Mouse (Mus musculus) liver, embryonic 14.5 days (tissue): ENCODE data around the gene Klrb1. TPM values are rescaled to one million over a fixed set of nuclear protein-coding genes. Genes with fewer than 3 reads are reported as not detected.

ENCODE experiments used
- ATAC-seq: fragments of 200-750 bp; cut with Nextera tagmentation; 2 replicates; pipeline ENCODE4 v1.8.0; 2017; ENCODE audit warnings: moderate number of reproducible peaks, mild to moderate bottlenecking, moderate library complexity; ENCODE audit not compliant: insufficient read depth
- DNase-seq, 3 experiments: peaks; one replicate each; pipeline ENCODE4 v3.0.0-alpha.2; 2012 to 2013; ENCODE audit warnings: low read depth in 3 of 3, low spot score in 3 of 3
- H3K27ac ChIP-seq: fragments of 300-500 bp; sonication (generic); 2 replicates; pipeline ENCODE4 v1.5.1; 2014; ENCODE audit warnings: moderate library complexity, mild to moderate bottlenecking, control low read depth, inconsistent platforms
- H3K27me3 ChIP-seq: fragments of 300-500 bp; sonication (generic); 2 replicates; pipeline ENCODE4 v1.6.1; 2014; ENCODE audit warnings: mild to moderate bottlenecking, low read length, moderate library complexity; ENCODE audit not compliant: control insufficient read depth, insufficient read depth
- H3K36me3 ChIP-seq: fragments of 300-500 bp; sonication (generic); replicated peaks from 2 replicates; pipeline ENCODE4 v1.6.1; 2014; ENCODE audit warnings: low read depth; ENCODE audit not compliant: control insufficient read depth, insufficient read depth
- H3K4me1 ChIP-seq, 2 experiments: fragments of 200-500 bp in 1 of 2; fragments of 300-500 bp in 1 of 2; sonication (generic) in 1 of 2; replicated peaks; 2 replicates each; pipeline ENCODE4 v1.6.1; 2012 to 2014; ENCODE audit warnings: antibody characterized with exemption in 1 of 2, inconsistent platforms in 1 of 2, low read length in 1 of 2; ENCODE audit not compliant: control insufficient read depth in 2 of 2, insufficient read depth in 2 of 2
- H3K4me2 ChIP-seq: fragments of 300-500 bp; sonication (generic); 2 replicates; pipeline ENCODE4 v1.6.1; 2014; ENCODE audit warnings: low read depth, mild to moderate bottlenecking, control low read depth, moderate library complexity
- H3K4me3 ChIP-seq, 2 experiments: fragments of 200-500 bp in 1 of 2; fragments of 300-500 bp in 1 of 2; sonication (generic) in 1 of 2; 2 replicates each; pipeline ENCODE4 v1.5.1; 2012 to 2014; ENCODE audit warnings: low read depth in 2 of 2, low read length in 2 of 2, mild to moderate bottlenecking in 2 of 2, control low read depth in 1 of 2, inconsistent platforms in 1 of 2, moderate library complexity in 1 of 2; ENCODE audit not compliant: insufficient read depth in 1 of 2
- H3K9ac ChIP-seq: fragments of 300-500 bp; sonication (generic); replicated peaks from 2 replicates; pipeline ENCODE4 v1.6.1; 2014; ENCODE audit warnings: mild to moderate bottlenecking, control low read depth, moderate library complexity
- H3K9me3 ChIP-seq: fragments of 300-500 bp; sonication (generic); 2 replicates; pipeline ENCODE4 v1.6.1; 2016; ENCODE audit warnings: low read length, mixed read lengths; ENCODE audit not compliant: control insufficient read depth
- CTCF ChIP-seq: IDR thresholded peaks from 2 replicates; pipeline ENCODE4 v1.5.1; 2016; ENCODE audit warnings: antibody characterized with exemption, low read depth, control low read depth
- EP300 ChIP-seq: IDR thresholded peaks from 2 replicates; pipeline ENCODE4 v1.6.1; 2016; ENCODE audit warnings: antibody characterized with exemption, low read depth
- WGBS: fragments of 180-500 bp; shearing (Covaris S2); extraction: QIAGEN DNeasy Blood & Tissue Kit; methylation state at CpG from one replicate; pipeline ENCODE4 v1.1.7; 2014; ENCODE audit not compliant: insufficient replicate concordance; 5-methylcytosine and 5-hydroxymethylcytosine counted together
- polyA plus RNA-seq, 2 experiments: library from polyadenylated mRNA; depleted of rRNA in 1 of 2; stranded (reverse) in 1 of 2; unstranded in 1 of 2; fragments of >200 nt; fragmentation: Nextera tagmentation in 1 of 2; extraction: Ambion mirVana in 1 of 2; gene quantifications; 2 replicates each; pipeline versions ENCODE4 v1.2.1 to v1.2.3; 2012 to 2014

The Klrb1 gene
- polyA plus RNA-seq, 2 experiments: not detected

GRCm38 (mm10) chr6:128662206-128662605 is 60.7 kb downstream of the Klrb1 start, which contains the start of gene Clec2h:
Clec2h (plus strand) TSS chr6:128662385.
- no peak within 1 kb of the TSS for H3K27ac ChIP-seq
- H3K36me3 ChIP-seq: no peaks in the 10 kb centered on the region
- no peaks in the 10 kb centered on the region for H3K4me1 ChIP-seq
- no peaks in the 10 kb centered on the region for H3K9me3 ChIP-seq
- ATAC-seq (no peak), DNase-seq (no peak)
- no peaks in the 10 kb centered on the region for H3K27me3 ChIP-seq
- H3K9ac ChIP-seq: no peak within 1 kb of the TSS
- TF ChIP-seq EP300 (no peak), CTCF (0 out of 2 replicates have a peak, but pooled peaks have one; percentile 9)
- 3% methylated on average over 1 of the region's 1 CpGs for WGBS
- no peak within 1 kb of the TSS for H3K4me3 ChIP-seq
- H3K4me2 ChIP-seq: no peak within 1 kb of the TSS

GRCm38 (mm10) chr6:128661249-128661648 is 61.6 kb downstream of the Klrb1 start:
- no peak overlapping the region for H3K27ac ChIP-seq
- ATAC-seq: no peak
- H3K9ac ChIP-seq: no peak overlapping the region
- no peaks in the 10 kb centered on the region for H3K36me3 ChIP-seq
- H3K4me3 ChIP-seq: no peak overlapping the region
- H3K4me2 ChIP-seq: no peak overlapping the region
- no peak for DNase-seq
- no peaks in the 10 kb centered on the region for H3K9me3 ChIP-seq
- H3K27me3 ChIP-seq: no peaks in the 10 kb centered on the region
- H3K4me1 ChIP-seq: no peaks in the 10 kb centered on the region
- 73% methylated on average over 1 of the region's 1 CpGs for WGBS
- TF ChIP-seq EP300: no peak
- no peak for TF ChIP-seq CTCF

Other genes with a start within 250 kb of the Klrb1 start
- 119 and 187 TPM in 2 replicates for gene Pzp, start 196.3 kb downstream of the Klrb1 start, polyA plus RNA-seq (2012; rRNA removed)
- gene Pzp, start 196.3 kb downstream of the Klrb1 start, polyA plus RNA-seq (2014; fragmentation: Nextera tagmentation; extraction: Ambion mirVana): 201 and 204 TPM in 2 replicates
- gene A2ml1, start 141.5 kb downstream of the Klrb1 start, polyA plus RNA-seq (2012; rRNA removed): 4.0 and 7.9 TPM in 2 replicates
- 12.7 and 13.1 TPM in 2 replicates for gene A2ml1, start 141.5 kb downstream of the Klrb1 start, polyA plus RNA-seq (2014; fragmentation: Nextera tagmentation; extraction: Ambion mirVana)
- gene Klrb1a, start 99.5 kb downstream of the Klrb1 start, polyA plus RNA-seq (2012; rRNA removed): 0.03 and 0.11 TPM in 2 replicates
- gene Klrb1a, start 99.5 kb downstream of the Klrb1 start, polyA plus RNA-seq (2014; fragmentation: Nextera tagmentation; extraction: Ambion mirVana): 0.14 and 0.55 TPM in 2 replicates
- gene Clec2h, start 60.7 kb downstream of the Klrb1 start, polyA plus RNA-seq (2012; rRNA removed): 0.06 and 0.07 TPM in 2 replicates
- 0.14 TPM in 1 of 2 replicates, not detected in the other for gene Clec2h, start 60.7 kb downstream of the Klrb1 start, polyA plus RNA-seq (2014; fragmentation: Nextera tagmentation; extraction: Ambion mirVana)
- gene Klrb1c, start 66.2 kb upstream of the Klrb1 start, polyA plus RNA-seq (2012; rRNA removed): 0.04 and 0.09 TPM in 2 replicates
- 0.09 and 0.25 TPM in 2 replicates for gene Klrb1c, start 66.2 kb upstream of the Klrb1 start, polyA plus RNA-seq (2014; fragmentation: Nextera tagmentation; extraction: Ambion mirVana)
- gene Gm44511, start 103.3 kb upstream of the Klrb1 start, polyA plus RNA-seq (2012; rRNA removed): not detected in 2 replicates
- gene Gm44511, start 103.3 kb upstream of the Klrb1 start, polyA plus RNA-seq (2014; fragmentation: Nextera tagmentation; extraction: Ambion mirVana): not detected in 2 replicates
- 0.08 and 0.18 TPM in 2 replicates for gene Klrb1b, start 103.3 kb upstream of the Klrb1 start, polyA plus RNA-seq (2012; rRNA removed)
- 0.13 TPM in 1 of 2 replicates, not detected in the other for gene Klrb1b, start 103.3 kb upstream of the Klrb1 start, polyA plus RNA-seq (2014; fragmentation: Nextera tagmentation; extraction: Ambion mirVana)
- 0.09 and 0.10 TPM in 2 replicates for gene Clec2i, start 164.5 kb upstream of the Klrb1 start, polyA plus RNA-seq (2012; rRNA removed)
- 0.08 TPM in 1 of 2 replicates, not detected in the other for gene Clec2i, start 164.5 kb upstream of the Klrb1 start, polyA plus RNA-seq (2014; fragmentation: Nextera tagmentation; extraction: Ambion mirVana)
- 2.4 and 5.0 TPM in 2 replicates for gene BC035044, start 168.1 kb upstream of the Klrb1 start, polyA plus RNA-seq (2012; rRNA removed)
- gene BC035044, start 168.1 kb upstream of the Klrb1 start, polyA plus RNA-seq (2014; fragmentation: Nextera tagmentation; extraction: Ambion mirVana): 5.4 and 10.6 TPM in 2 replicates
- not detected in 2 replicates for gene Clec2g, start 211.3 kb upstream of the Klrb1 start, polyA plus RNA-seq (2012; rRNA removed)
- not detected in 2 replicates for gene Clec2g, start 211.3 kb upstream of the Klrb1 start, polyA plus RNA-seq (2014; fragmentation: Nextera tagmentation; extraction: Ambion mirVana)